Mouse (Mus musculus) spleen, postnatal 10 days (tissue): ENCODE data around the gene Sec16b.
A peak's percentile ranks its signal among the peaks of the same experiment; 100 is the strongest.

Experiments
- DNase-seq, 2 experiments: peaks; one replicate each; pipeline ENCODE4 v3.0.0; 2021 to 2022; ENCODE audit warnings: low spot score in 2 of 2

Sec16b gene

DNA sequence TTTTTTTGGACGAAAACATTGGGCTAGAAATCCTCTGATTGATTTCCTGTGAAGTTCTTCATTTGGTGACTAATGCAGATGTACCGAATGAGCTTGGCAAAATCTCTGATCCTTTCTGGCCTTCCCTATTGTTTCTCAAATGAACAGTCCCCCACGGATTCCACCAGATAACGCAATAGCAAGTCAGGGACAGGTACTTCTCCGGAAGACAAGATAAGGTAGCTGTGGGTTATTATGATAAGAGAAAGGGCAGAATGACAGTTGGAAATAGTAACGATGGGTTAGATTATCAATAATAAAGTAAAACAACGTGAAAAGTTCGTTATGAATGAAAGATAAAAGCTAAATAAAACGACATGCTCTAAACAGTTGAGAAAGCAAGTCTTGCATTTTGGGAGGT lies 7.0 kb downstream of the Sec16b start:
- no peak for DNase-seq

DNA sequence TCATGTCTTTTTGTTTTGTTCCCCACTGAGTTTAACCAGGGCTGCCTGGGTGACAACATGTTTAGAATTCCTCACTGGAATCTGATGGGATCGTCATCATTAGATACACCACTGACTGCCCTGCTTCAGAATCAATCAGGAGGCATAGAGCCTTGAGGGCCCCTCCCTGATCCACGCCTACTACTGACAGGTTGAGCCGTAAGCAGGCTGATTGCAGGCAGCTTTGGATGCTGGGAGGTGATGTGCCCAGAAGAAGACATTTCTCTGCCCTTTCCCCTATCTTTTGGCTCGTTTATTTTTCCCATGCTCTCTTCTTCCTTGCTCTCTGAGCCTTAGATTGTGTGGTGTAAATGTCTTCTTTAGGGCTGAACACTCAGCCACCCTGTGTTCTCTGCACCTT lies 7.8 kb downstream of the Sec16b start:
- DNase-seq: no peak

DNA sequence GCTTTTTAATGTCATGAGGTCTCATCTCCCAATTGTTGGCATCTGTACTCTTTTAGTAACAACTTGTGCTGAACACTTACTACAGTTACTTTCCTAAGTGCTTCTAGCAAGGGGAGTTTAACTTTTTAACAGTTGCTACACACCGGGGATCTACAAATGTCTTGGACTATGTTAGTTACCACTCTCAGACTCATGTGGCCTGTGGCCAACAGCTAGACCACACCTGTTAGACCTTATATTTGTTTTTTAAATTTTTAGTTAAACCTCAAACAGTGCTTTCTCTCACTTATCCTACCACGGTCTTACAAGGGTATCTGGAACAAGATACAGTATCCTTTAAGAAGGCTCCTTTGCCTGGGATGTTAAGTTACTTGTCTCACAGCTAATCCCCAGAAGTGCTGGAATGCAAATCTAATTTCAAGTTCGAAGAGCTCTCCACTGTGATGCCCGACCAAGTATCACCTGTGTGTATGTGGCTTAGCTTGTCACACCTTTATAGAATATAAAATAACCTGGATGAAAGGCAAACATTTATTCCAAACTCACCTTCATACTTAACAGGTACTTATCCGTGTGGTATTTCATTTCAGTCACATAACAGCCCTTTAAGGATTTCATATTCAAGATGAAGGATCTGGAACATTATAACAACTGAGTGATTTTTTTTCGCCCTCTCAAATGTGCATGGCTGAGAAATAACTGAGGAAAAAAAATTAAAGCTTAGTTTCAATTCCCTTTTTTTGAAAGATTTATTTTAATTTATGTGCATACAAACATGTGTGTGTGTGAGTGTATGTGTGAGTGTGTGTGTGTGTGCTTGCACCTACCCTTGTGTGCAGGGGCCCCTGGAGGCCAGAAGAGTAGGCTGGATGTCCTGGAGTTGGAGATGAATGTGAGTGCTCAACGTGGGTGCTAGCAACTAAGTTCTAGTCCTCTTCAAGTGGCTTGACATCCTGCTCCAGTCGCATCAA lies 10.6 kb downstream of the Sec16b start:
- no peak for DNase-seq

DNA sequence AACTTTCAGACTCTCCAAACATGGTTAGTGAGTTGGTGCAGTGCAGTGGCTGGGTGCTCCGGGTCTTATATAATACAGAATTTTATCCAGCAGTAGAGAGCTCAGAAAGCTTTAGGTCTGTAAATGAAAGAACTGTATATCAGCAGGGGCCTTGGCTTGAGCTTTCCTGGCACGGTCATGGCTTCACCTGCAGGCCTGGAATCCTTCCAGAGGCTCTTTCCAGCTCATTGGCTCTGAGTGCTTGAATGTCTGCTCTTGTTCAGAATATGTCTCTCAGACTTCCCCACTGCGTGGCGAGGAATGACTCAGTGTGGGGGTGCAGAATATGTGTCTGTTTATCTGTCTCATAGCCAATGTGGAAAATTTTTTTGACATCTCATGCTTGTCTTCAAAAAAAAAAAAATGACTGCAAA lies 11.6 kb downstream of the Sec16b start:
- DNase-seq: no peak

DNA sequence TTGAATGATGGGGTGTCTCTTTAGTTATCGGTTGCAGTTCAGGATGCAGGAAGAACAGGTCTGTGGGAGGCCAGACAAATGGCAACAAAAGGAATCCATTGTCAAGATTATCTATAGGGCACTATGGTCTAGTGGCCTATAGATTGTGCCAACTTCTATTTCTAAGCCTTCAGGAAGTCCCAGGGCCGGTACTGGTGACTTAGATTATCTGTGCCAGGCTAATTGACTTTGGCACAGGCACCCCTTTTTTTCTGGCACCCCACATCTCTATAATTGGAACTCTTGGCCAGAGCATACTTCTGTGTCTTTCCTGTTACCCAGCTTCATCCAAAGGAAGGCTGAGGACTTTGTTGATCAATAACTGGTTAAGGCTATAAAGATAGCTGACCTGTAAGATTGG lies 12.9 kb downstream of the Sec16b start:
- DNase-seq: no peak

DNA sequence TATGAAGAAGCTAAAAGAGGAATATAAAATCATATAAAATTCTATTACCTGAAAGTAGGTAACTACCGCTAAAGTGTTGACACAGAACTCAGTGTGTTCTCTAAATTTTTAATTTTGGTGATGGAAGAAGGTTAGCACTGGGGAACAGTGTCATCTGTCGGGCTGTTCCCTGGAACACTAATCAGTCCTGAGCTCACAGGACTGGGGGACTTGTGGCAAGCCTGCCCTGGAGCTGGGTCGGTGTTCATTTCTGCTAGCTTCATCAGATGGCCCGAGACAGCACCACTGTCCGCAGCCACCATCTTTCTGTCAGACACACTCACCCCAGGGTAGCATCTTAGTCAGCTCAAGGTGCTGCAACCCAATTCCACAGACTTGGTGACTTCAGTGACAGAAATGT lies 15.8 kb downstream of the Sec16b start:
- DNase-seq: no peak

DNA sequence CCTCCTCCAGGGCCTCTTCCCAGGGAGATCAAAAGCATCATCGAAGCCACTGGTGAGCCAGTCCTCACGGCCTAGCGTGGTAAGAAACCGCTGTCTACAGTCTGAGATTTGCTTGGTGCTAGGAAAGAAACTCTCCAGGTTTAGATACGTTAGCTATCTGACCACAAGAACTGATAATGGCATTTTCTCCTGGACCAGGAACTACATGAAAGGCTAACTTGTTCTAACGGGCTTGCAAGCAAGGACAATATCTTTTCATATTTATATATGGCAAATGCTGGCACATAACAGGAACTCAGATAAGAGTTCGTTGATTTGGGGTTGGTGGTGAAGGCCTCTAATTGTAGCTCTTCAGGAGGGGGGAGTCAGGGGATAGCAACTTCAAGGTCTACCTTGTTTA lies 18.2 kb downstream of the Sec16b start:
- DNase-seq: no peak

DNA sequence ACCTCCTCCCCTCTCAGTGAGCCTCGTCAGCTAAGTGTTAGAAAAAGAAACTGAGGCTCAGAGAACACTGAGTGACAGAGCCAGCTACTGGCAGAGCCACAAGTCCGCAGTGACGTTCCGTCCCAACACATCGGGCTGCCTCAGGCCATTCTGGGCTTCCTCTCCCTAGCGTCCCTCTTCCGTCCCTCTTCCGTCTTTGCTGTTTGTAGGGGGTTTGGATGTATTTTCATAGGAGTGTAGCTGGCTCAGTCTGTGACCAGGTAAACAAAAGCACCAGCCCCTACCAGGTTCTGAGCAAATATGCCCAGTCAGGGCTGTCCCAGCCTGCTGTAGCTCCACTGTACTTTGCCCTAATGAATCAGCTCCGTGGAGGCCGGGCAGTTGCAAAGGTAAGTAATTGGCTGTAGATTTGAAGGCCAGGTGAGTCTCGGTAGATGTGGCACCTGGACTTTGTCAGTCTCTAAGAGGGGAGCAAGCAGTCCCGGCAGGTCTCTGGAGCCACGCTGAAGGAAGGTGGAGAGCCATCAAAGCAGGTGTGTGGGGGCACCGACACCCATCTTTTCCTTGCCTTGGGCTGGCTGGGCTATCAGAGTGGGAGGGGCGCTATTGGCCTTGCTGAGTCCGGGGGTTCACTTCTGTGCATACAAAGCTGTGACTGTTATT lies 19.3 kb downstream of the Sec16b start:
- no peak for DNase-seq

DNA sequence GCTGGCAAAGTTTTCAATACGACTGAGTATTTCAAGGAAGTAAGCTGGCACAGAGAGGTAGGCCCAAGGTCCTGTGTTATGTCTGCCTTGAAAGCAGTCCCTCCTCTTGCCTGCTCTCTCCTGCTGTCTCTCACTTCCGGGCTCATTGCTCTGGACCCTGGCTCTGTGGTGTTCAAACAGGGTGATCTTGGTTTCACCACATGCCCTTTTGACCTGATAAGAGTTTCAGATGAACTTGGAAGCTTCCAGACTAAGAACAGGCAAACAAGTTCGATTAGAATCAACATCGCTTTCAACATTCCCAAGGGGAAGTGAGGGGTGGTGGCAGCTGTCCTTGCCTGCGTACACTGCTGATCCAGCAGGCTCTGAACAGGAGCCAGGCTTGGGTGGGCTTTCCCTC lies 20.1 kb downstream of the Sec16b start:
- DNase-seq: no peak

DNA sequence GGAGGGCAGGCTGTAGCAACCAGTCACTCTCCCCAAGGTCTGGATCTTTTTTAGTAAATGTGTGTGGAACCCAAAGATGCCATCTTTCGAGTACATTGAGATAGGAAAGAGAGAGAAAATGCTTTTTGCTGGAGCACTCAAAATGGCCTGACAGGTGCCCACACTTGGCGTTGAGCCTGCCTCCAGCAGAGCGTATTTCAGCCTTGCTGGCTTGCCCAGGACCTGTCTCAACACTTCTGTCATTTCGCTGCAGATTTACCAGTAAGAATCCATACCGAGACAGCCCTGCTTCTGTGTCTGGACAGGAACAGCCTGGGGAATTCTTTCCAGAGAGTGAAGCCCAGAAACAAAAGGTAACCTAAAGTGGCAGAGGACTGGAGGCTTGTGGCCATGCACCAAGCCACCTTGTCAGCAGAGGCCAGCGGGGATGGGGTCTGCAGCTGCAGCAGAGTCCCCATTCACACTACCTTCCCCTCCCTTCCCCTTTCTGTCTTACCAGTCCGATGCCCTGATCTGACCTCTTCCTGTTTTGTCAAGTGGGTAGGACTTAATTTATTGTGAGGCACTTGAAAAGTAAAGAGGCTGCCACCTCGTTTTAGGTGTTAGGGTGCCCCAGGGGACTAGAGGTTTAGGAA lies 26.4 kb downstream of the Sec16b start:
- DNase-seq: no peak

DNA sequence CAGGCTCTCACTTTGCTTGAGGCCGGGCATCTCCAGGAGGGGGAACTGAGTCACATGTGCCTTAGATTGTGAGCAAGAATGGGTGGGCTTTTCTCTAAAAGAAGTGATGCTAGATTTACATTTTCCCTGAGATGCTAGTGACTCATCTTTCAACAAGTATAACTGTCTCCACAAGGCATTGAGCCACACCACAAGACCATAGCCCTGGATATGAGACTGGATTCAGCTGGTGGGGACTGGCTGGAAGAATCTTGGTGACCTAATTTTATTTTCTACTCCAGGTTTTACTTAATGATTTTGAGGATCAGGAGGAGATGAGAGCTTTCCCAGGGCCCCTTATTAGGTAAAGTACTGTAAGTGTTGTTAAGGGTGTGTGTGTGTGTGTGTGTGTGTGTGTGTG lies 29.0 kb downstream of the Sec16b start:
- DNase-seq: no peak

DNA sequence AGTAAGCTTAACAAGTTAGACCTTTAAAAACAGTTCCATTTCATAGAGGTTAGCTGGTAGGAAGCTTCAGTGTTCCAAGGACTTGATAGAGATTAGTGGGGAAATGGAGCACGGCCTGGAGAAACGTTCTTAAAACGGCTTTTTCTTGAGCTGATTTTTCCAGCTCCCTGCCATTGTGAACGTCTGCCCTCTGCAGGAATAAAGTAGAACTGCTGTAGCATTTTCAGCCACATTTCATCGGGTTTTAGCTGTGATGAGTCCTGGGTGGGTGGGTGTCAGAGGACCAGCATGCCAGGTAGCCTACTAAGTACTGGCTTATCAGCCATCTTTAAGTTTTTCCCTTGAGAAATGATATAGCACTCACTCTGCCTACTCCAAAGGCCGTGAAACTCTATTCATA lies 29.9 kb downstream of the Sec16b start:
- DNase-seq: peak in 1 of 2 experiments; percentile 35

DNA sequence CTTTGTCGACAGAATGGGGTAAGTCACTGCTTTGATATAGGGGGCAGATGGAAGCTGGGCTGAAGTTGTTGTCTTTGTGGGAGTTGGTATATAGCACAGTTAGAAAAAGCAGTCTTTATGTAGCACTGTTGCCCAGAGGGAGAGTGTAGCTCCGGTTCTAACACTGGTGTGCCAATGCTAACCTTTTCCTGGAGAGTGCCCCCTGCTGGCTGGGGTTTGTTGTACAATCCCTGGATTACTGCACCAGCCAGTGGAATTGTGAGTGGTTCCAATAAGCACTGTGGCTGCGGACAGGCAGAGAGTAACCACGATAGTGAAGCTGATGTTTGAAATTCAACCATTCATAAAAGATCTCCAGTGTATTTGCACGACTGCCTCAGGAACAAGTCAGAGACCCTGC lies 31.1 kb downstream of the Sec16b start:
- peak in 1 of 2 experiments; percentile 67 for DNase-seq

DNA sequence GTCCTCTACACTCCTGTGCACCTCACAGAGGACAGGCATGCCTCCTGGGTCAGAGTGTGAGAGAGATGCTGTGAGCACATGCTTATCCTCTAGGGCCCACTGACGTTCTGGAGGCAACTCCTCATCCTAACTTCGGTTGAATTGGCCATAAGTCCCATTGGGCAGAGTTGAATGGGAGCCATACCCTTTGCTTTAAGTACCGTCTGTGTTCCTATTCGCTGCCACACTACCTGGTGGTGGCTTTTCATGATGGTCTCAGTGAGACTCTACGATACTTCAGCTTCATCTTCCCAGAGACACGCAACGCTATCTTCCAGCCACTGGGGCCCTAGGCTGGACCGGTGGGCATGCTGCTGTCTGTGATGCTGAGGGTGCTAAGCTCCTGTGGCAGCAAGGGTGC lies 38.5 kb downstream of the Sec16b start:
- DNase-seq: no peak

DNA sequence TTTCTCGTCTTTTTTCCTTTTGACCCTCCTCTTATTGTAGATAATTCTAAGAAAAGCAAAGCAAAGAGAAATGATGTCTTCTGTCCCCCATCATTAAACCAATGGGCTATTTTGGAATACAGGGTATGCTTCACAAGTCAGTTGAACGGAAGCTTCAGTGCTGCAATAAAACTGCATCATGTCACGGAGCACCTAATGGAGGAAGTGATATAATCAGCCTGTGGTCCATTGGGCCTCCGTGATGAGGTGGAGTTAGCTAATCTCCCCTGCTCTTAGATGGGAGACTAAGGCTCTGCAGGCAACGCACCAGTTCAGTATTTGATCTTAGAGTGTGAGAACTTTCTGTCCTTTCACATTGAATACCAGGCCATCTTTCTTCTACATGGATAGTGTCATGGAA lies 41.1 kb downstream of the Sec16b start:
- DNase-seq: no peak

DNA sequence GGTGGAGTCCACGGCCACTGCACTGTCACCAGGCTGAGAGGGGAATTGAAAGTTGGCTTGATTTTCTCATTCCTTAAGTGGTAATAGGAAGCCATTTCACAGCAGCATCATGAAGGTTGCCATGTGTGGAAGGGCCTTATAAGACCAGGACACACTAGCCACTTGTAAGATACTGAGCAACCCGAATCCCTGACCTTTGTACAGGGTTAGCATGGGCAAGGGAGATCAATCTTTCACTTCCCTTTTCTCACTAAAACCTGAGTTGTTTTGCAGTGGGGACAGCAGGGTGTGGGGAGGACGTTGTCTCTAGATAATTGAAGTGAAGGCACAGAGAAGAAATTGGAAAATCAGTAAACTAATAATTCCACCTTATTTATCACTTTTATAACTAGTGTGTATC lies 43.2 kb downstream of the Sec16b start:
- no peak for DNase-seq

DNA sequence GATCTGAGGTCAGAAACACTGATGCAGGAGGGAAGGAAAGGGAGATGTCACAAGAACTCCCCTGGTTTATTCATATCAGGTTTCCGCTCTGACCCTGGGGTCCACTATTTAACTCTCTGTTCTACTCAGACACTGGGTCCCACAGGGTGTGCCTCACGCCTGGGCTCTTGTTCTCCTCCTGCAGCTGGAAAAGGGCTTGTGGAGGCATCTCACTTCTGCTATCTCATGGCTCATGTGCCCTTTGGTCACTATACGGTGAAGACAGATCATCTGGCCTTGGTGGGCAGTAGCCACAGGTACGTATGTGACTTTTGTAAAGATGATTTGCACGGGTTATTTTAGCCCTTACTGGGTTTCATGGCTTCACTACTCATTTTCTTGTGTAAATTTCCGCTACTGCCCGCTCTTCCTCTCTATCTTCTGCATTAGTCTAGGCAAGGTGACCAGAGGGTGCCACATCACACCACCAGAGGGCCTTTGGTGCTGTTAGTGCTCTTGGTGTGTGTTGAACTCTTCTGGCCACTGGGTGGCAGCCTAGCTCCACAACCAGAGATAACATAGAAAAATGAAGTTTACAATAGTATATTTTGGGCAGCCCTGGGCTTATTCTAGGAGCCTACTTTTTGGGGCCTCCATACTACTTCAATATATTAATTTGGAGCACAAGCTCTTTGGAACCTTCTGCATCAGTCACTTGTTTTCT lies 46.4 kb downstream of the Sec16b start:
- DNase-seq: peak in 1 of 2 experiments; percentile 72

DNA sequence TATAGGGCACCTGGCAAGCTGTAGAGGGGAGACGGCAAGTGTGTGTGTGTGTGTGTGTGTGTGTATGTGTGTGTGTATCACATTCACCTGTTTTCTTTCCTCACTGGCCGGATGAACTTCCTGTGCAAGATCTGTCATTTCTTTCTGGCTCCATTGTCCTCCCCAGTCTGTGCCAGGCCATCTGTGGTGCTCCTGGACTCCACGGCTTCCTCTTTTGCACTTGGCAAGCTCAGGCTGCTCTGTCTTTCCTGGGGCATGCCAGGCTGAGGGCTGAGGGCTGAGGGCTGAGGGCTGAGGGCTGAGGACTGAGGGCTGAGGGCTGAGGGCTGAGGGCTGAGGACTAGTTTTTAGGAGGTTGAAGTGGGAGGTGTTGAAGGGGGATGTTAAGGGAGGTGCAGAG lies 47.6 kb downstream of the Sec16b start:
- no peak for DNase-seq

DNA sequence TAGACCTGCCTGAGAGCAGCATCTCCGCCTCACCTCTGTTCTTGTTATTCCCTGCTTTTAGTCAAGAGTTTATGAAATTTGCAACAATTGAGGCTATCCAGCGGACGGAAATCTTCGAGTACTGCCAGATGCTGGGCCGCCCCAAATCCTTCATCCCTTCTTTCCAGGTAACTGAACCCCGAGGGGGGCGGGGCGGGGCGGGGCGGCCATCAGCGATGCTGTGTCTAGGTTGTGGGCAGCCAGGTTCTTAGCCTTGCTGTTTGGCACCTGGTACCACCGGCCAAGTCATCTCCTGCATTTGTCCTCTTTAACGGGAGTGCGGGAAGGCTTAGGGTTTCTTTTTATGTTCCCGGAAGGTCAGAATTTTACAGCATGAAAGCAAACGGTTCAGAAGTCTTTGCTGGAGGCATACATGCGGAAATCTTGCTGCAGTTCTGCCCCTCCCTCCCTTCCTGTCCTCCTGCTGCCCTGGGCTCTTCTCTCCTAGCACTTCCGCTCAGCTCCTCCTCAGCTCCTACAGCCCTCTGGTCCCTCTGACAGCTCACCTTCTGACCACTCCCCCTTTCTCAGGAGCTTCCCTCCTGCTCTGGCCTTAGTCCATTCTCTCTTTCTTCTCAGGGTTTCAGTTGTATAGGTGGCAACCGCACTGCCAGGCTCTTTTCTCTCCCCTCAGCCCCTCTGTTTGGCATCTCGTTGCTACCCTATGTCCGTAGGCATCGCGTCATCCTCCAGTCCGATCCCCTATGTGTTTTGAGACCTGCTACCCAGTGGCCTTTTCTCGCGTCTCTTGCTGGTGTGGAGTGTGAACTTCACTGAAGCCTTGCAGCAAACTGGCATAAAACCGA lies 48.4 kb downstream of the Sec16b start:
- no peak for DNase-seq

DNA sequence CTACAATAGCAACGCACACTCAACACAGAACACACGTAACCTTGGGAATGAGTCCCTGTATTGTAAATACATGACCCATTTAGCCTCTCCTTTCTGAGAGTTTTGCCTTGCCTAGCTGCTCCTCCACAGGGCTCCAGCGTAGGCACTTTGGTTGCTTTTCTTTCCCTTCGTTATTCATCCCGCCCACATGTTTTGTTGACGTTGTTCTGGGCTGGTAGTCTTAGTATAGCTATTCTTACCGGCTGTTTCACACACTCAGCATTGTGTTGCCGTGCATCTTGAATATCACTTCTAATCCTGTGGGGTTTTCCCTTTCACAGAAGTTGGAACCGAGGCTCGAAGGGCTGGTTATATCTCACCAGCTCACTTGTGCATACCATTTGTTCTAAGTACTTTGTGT lies 49.2 kb downstream of the Sec16b start:
- no peak for DNase-seq

DNA sequence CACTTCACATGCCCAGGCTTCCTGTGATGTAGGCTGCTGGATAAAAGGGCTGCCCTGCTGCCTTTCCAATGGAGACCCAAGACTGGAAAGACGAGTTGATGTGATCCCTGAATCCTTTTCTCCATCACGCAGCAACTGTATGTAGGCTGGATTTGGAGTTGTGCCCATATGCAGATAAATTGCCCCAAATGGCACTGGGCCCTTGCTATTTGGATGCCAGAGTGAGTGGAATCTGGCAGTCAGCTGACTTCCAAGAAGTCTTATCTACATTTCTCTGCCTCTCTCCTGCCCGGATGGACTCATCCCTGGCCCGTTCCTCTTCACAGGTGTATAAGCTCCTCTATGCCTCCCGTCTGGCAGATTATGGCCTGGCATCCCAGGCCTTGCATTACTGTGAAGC lies 49.9 kb downstream of the Sec16b start:
- no peak for DNase-seq
